Mouse (Mus musculus): ENCODE measurements at regions not wholly inside any gene's neighbourhood (a gene's known extent, or its start where the extent isn't known, plus 50 kb on each side); places are given as distances from the start of the nearest gene placed in this dataset.

- TF ChIP-seq POLR2A (IDR thresholded peaks at IDR 0.05; ENCODE audit: extremely low read depth, insufficient read depth, low read length) (no peak), CTCF (IDR thresholded peaks at IDR 0.05; ENCODE audit: extremely low read depth, insufficient read depth, low read length) (no peak)
Measured at GRCm38 (mm10) chr1:64449141-64449540, 83.3 kb upstream of the Creb1 start.
